Mouse (Mus musculus): Measurements from ENCODE around the gene Ing3.

DNA sequence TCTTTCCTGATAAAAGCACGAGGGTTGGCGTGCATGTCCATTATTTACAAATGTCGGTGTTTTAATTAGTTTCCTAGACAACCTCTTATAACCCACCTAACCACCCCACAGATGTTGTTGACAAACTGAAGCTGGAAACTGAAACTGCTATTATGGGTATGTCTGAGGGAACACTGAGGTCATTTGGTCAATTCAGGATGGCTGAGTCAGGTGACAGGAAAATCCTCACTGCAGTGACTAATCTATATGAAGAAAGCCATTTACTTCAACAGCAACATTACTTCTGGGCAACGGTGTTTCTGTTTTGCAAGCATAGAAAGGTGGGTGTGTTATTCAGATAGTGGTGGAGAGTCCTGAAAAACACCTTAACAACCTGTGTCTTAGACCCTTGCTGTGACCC, 48.8 kb downstream of the Ing3 start:
- TF ChIP-seq ELF1 (IDR thresholded peaks at IDR 0.05; ENCODE audit: low read depth, low read length): no peak
- no peak for TF ChIP-seq MAFK (IDR thresholded peaks at IDR 0.05; ENCODE audit: insufficient replicate concordance, low read length)
- no peak for TF ChIP-seq CHD2 (IDR thresholded peaks at IDR 0.05; ENCODE audit: low read length)
- no peak for TF ChIP-seq CTCF (conservative IDR thresholded peaks at IDR 0.05 in 1 of 2, IDR thresholded peaks at IDR 0.05 in 1 of 2; ENCODE audit: low read depth in 2 of 2, low read length in 2 of 2)
